Mouse (Mus musculus): ENCODE results near the gene Trappc12.
A peak's percentile ranks its signal among the peaks of the same experiment; 100 is the strongest.

The Trappc12 gene

DNA sequence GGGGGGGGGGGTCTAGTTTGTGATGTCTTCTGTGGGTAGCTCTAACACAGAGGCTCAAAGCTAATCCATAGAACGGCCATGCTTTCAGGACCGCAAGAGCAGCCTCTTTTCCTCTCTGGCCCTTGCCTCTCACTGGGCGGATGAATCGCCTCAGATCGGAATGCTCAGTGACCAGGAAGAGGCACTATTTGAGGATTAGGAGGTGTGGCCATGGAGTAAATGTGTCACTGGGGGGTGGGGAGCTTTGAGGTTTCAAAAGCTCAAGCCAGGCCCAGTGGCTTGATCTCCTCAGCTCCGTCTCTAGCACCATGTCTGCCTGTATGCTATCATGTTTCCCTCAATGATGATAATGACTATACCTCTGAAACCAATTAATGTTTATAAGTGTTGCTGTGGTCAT is 61.3 kb downstream of the Trappc12 start:
- DNase-seq (ENCODE audit: low spot score), result no peak

- no peak for DNase-seq (ENCODE audit: low spot score)
These were observed 63.9 kb downstream of the Trappc12 start for GRCm38 (mm10) chr12:28686199-28686879.

DNA sequence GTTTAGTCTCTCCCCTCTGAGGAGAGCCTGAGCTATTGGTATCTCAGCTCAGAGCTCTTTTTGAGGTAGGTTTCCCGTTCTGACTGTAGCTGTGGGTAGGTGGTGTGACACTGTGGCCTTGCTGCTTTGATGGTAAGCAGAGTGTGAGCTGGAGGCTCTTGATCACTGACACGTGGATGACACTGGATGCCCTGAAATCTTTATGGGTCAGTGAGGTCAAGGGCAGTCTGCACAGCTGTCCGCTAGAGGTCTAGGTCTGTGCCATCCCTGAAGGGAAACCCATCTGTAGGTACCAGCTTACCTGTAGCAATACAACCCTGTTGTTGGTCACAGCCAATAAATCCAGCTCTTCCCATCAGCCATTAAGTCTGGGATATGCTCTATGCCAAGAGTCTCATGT is 64.5 kb downstream of the Trappc12 start:
- DNase-seq (ENCODE audit: low spot score), result no peak

GRCm38 (mm10) chr12:28684674-28685073 is 65.6 kb downstream of the Trappc12 start:
- DNase-seq (ENCODE audit: low spot score), result no peak

DNA sequence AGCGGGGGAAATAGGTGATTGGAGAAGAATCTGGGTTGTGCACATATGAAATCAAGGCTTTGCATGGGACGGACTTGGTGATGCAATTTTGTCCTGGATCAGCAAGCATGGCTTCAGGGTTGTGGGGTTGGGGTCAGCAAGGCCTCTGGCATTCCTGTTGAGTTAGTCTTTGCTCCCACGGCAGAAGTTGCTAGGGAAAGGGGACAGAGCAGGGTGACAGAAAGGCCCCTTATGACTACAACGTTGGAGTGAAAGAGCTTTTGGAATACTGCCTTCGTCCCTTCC is 74.4 kb downstream of the Trappc12 start:
- no peak for DNase-seq (ENCODE audit: low spot score)

DNA sequence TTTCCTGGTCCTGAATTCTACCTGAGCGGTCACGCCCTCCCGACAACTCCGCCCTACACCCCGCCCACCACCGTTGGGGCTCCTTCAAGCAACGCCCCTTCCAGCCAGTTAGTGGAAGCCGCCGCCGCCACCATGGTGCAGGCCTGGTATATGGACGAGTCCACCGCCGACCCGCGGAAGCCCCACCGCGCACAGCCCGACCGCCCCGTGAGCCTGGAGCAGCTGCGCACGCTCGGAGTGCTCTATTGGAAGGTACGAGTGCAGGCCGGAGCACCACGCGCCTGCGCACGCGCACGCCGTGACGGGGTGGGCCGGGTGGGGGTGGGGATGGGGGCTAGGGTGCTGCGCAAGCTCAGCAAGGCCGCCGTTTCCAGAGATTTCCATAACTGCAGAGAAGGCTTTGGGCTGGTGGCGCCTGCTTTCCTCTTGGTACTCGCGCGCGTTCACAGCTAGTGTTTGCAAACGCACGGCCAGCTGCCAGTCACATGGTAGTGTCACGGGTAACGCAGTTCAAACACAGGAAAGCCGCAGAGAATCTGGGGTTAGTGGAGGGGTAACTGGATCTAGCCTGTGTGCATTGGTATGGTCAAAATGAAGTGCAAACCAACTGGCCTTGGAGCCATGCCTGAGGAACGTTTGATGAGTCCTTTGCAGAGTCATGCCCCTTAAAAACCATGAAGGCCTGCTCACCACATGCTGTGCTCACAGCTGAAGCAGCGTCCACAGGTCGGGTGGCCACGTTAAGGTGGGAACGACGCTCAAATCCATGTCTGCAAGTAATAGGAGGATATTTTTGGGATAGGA is 74.9 kb downstream of the Trappc12 start, which contains the start of gene Adi1:
Gene Adi1 (plus strand): TSS at position 111 of the 804 bp plus-strand sequence.
- peak; percentile 61 for DNase-seq (ENCODE audit: low spot score)

DNA sequence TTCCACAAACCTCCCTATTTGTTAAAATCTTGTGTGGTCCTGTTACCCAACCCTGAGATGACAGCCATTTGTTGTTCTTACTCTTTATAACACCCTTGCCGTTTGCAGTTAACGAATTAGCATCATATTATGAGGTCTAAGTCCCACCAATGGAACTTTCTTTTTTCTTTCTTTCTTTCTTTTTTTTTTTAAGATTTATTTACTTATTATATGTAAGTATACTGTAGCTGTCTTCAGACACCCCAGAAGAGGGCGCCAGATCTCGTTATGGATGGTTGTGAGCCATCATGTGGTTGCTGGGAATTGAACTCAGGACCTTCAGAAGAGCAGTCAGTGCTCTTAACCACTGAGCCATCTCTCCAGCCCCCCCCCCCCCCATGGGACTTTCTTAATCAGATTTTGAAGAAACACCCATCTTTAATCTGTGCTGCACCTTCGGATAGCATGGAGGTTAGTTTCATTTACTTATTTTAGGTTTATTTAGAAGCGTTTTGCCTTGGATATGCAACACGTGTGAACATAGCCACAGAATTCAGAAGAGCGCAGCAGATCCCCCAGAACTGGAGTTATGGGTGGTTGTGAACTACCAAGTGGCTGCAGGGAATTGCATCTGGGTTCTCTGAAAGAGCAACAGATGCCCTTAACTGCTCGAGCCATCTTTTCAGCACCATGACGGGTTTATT is 76.1 kb downstream of the Trappc12 start:
- no peak for DNase-seq (ENCODE audit: low spot score)

DNA sequence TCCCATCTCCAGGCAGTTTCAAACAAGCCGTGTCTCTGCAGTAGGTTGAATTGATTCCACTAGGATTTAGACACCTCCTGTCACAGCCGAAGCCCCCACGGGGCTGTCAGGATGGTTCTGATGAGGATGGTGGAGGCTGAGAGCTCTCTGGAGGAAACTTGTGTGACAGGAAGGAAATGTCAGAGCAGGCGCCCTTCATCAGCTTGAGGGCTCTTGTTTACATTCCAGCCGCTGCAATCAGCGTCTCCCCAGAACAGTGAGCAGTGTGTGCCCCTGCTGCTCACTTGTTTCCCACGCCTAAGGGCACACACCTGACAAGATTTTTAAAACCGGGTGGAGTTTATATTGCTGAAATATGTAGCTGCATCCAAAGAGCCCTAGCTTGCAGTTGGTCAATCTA is 83.0 kb downstream of the Trappc12 start:
- no peak for DNase-seq (ENCODE audit: low spot score)

- no peak for DNase-seq (ENCODE audit: low spot score)
These were observed 83.5 kb downstream of the Trappc12 start for GRCm38 (mm10) chr12:28666734-28667133.

- DNase-seq (ENCODE audit: low spot score), result no peak
These were observed 87.6 kb downstream of the Trappc12 start for GRCm38 (mm10) chr12:28662628-28663027.

DNA sequence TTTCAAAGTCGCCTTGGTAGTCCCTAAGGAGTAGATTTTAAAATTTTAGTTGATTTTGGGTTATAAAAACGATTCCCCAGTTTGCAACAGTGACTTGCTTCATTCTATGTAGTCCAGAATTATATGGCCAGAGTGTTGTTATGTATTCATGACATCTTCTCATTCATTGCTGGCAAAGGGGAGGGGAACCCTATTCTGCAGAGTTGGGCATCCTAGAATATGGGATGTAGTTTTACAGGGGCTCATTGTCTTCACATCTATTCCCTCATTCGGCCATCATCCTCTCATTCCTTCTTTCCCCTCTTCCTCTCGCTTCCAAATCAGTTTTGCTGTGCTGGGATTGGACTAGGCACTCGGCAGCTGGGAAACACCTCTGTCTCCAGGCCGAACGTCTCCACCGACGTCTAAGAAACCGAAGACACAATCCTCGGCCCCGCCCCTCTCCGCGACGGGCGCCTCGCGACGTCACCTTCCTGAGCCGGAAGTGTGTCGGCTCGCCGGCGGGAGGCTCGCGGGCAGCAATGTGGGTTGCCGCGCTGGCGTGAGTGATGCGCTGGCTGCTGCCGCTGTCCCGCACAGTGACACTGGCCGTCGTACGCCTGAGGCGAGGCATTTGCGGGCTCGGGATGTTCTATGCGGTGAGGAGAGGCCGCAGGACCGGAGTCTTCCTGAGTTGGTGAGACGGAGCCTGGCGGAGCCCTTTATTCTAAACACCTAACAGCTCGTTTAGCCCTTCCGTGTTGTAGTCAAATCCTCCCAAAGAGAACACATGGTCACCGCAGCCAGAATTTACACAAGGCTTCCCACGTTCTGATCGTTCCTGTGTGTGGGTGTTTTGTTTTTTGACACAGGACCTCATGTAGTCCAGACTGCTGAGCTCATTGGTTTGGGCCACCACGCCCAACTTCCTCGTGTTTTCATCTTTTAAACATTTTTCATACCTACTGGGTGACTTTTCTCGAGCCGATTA is 100.8 kb downstream of the Trappc12 start, which contains the start of gene Rnaseh1:
Gene Rnaseh1 (plus strand): TSS at position 462 of the 970 bp plus-strand sequence.
- peak; percentile 75 for DNase-seq (ENCODE audit: low spot score)

Measured in layer of hippocampus, adult 9-10 months (tissue).